ENCODE assay signal across 8 mouse cellular contexts in genomic region chrX:12134541-12134940, GRCm38 (mm10). TPM values are rescaled to one million over a fixed set of nuclear protein-coding genes. Genes with fewer than 3 reads are reported as not detected.
DNase-seq lines count a peak whose midpoint lies in the region; ATAC-seq and TF ChIP-seq lines count a peak whose summit lies in the region.

No protein-coding gene starts in this region.

- H3K4me2 ChIP-seq in intestine, postnatal 0 days (replicated peaks; ENCODE audit: low read depth) = peak overlapping the region; percentile 78
- peak overlapping the region; percentile 86 for H3K4me2 ChIP-seq in lung, embryonic 15.5 days
- H3K4me2 ChIP-seq in neural tube, embryonic 14.5 days (ENCODE audit: low read depth, low read length) = peak overlapping the region; percentile 67

- WGBS in intestine, postnatal 0 days = 21% methylated on average over 19 of the region's 19 CpGs
- WGBS in lung, embryonic 15.5 days = 3% methylated on average over 19 of the region's 19 CpGs
- WGBS in neural tube, embryonic 14.5 days = 3% methylated on average over 19 of the region's 19 CpGs

- no peak overlapping the region for H3K27ac ChIP-seq in intestine, postnatal 0 days (ENCODE audit: low read depth, low read length)
- H3K27ac ChIP-seq in lung, embryonic 15.5 days = peak overlapping the region; percentile 87
- H3K27ac ChIP-seq in neural tube, embryonic 14.5 days (ENCODE audit: low read depth, low read length) = no peak overlapping the region

- no peaks in the 10 kb centered on the region for H3K9me3 ChIP-seq in intestine, postnatal 0 days (ENCODE audit: control insufficient read depth)
- no peaks in the 10 kb centered on the region for H3K9me3 ChIP-seq in lung, embryonic 15.5 days
- no peaks in the 10 kb centered on the region for H3K9me3 ChIP-seq in neural tube, embryonic 14.5 days (ENCODE audit: control insufficient read depth, low read length)

- no peak overlapping the region for H3K9ac ChIP-seq in intestine, postnatal 0 days (ENCODE audit: low read depth, low read length)
- H3K9ac ChIP-seq in lung, embryonic 15.5 days = no peak overlapping the region
- no peak overlapping the region for H3K9ac ChIP-seq in neural tube, embryonic 14.5 days (replicated peaks; ENCODE audit: low read depth, low read length)

- peaks cover 14% of the 10 kb centered on the region; the same call in 1 of the 2 replicates for H3K27me3 ChIP-seq in intestine, postnatal 0 days (replicated peaks; ENCODE audit: control insufficient read depth, insufficient read depth, low read length)
- H3K27me3 ChIP-seq in lung, embryonic 15.5 days = peaks cover 83% of the 10 kb centered on the region
- H3K27me3 ChIP-seq in neural tube, embryonic 14.5 days (ENCODE audit: control insufficient read depth, insufficient read depth, low read length) = peaks cover 12% of the 10 kb centered on the region

- no peaks in the 10 kb centered on the region for H3K4me1 ChIP-seq in intestine, postnatal 0 days (replicated peaks; ENCODE audit: control insufficient read depth, insufficient read depth, low read length)
- peaks cover 47% of the 10 kb centered on the region for H3K4me1 ChIP-seq in lung, embryonic 15.5 days
- peaks cover 4% of the 10 kb centered on the region; the same call in 1 of the 2 replicates for H3K4me1 ChIP-seq in neural tube, embryonic 14.5 days (ENCODE audit: control insufficient read depth, insufficient read depth, low read length)

- peak; percentile 69 for TF ChIP-seq CTCF in intestine, postnatal 0 days (IDR thresholded peaks at IDR 0.05; ENCODE audit: low read depth)

- H3K4me3 ChIP-seq in intestine, postnatal 0 days (ENCODE audit: low read depth, low read length) = 0 out of 2 replicates have a peak overlapping the region, but pooled peaks have one; percentile 7
- H3K4me3 ChIP-seq in lung, embryonic 15.5 days = peak overlapping the region; percentile 38; the same call in 1 of the 2 replicates
- peak overlapping the region; percentile 34; the same call in 1 of the 2 replicates for H3K4me3 ChIP-seq in neural tube, embryonic 14.5 days (ENCODE audit: low read depth, low read length)

- peak; percentile 21; the same call in 1 of the 2 replicates for ATAC-seq in intestine, postnatal 0 days
- no peak for ATAC-seq in lung, embryonic 15.5 days (ENCODE audit: borderline replicate concordance, extremely low read depth, low FRiP score, low TSS enrichment)
- peak; percentile 13; the same call in 1 of the 2 replicates for ATAC-seq in neural tube, embryonic 14.5 days (ENCODE audit: low read depth)
- no peak for ATAC-seq in frontal cortex, adult (ENCODE audit: low TSS enrichment)

- H3K36me3 ChIP-seq in intestine, postnatal 0 days (ENCODE audit: control insufficient read depth, insufficient read depth) = no peaks in the 10 kb centered on the region
- H3K36me3 ChIP-seq in lung, embryonic 15.5 days = no peaks in the 10 kb centered on the region
- H3K36me3 ChIP-seq in neural tube, embryonic 14.5 days (ENCODE audit: control insufficient read depth, insufficient read depth, low read length) = no peaks in the 10 kb centered on the region

- DNase-seq in right cerebral cortex, postnatal 10 days (ENCODE audit: low spot score in 2 of 2) = peak; percentile 53 to 63
- no peak for DNase-seq in right cerebral cortex, postnatal 25 days
- DNase-seq in cerebellum, postnatal 14 days = peak; percentile 49 to 68
- DNase-seq in heart, adult 18-20 months = peak; percentile 76 to 77

RNA-seq across cellular contexts. Expression of gene Bcor, which starts 25.6 kb away (rescaled TPM):
- total RNA-seq in heart, adult 18-20 months (2021) = 10 to 100 TPM; 16.7 to 20.5 TPM
- polyA plus RNA-seq in intestine, postnatal 0 days (2015; fragmentation: Nextera tagmentation; extraction: Ambion mirVana) = 4.2 and 4.8 TPM in 2 replicates
- 20.1 and 20.8 TPM in 2 replicates for polyA plus RNA-seq in lung, embryonic 15.5 days (2015; fragmentation: Nextera tagmentation; extraction: Ambion mirVana)
- polyA plus RNA-seq in neural tube, embryonic 14.5 days (2014; fragmentation: Nextera tagmentation; extraction: Ambion mirVana) = 17.9 and 21.1 TPM in 2 replicates

Comparison
In these comparisons a context has a peak if more than half of its experiments do, and no peak if none do; other contexts are left out.
1. ATAC-seq: peak in intestine, postnatal 0 days (single experiment) and neural tube, embryonic 14.5 days (single experiment); none in lung, embryonic 15.5 days (single experiment) and frontal cortex, adult (single experiment).
2. Peak in every context shown above with its lines, with median percentiles within 50 percentile points of each other: H3K4me2 ChIP-seq and H3K4me3 ChIP-seq.